Mouse (Mus musculus): ENCODE measurements around the gene 2410004P03Rik.

DNA sequence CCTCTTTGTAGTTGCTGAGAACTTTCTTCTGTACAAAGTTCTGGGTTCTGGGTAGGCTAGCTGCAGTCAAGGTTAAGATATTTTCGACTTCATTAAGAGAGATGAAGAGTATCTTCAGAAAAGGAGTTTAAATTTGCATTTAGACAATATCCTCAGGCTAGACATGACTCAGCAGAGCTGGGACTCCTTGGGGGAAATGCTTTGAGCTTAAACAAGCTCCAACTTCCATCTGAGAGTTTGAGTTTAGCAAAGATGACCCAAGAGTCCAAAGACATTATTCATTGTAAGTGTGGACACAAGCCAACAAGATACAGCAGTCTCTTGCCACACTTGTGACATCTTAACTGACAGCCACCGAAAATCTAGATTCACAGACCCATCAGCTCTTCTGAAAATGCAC, 27.9 kb upstream of the 2410004P03Rik start:
- no peak for TF ChIP-seq POLR2A (IDR thresholded peaks at IDR 0.05; ENCODE audit: borderline replicate concordance, extremely low read depth, low read depth, low read length)
- TF ChIP-seq CTCF (IDR thresholded peaks at IDR 0.05; ENCODE audit: insufficient read depth, low read length): no peak

All from lung, adult 2 months (tissue).